ENCODE assay signal across 8 mouse cellular contexts in genomic region chr6:83136291-83136880, GRCm38 (mm10). TPM values are rescaled to one million over a fixed set of nuclear protein-coding genes. Genes with fewer than 3 reads are reported as not detected.
A peak's percentile ranks its signal among the peaks of the same experiment; 100 is the strongest.
DNase-seq lines count a peak whose midpoint lies in the region; ATAC-seq and TF ChIP-seq lines count a peak whose summit lies in the region.

No protein-coding gene starts in this region.

- H3K4me2 ChIP-seq in kidney, postnatal 0 days (ENCODE audit: low read length): peak overlapping the region; percentile 87
- peak overlapping the region; percentile 52 for H3K4me2 ChIP-seq in hindbrain, embryonic 15.5 days
- H3K4me2 ChIP-seq in midbrain, embryonic 16.5 days (ENCODE audit: low read length): peak overlapping the region; percentile 54

- H3K4me1 ChIP-seq in kidney, postnatal 0 days (replicated peaks; ENCODE audit: insufficient read depth, low read length): peaks cover 26% of the 10 kb centered on the region
- no peaks in the 10 kb centered on the region for H3K4me1 ChIP-seq in cortical plate, adult 2 months (ENCODE audit: control insufficient read depth, insufficient read depth, low read length)
- peaks cover 32% of the 10 kb centered on the region for H3K4me1 ChIP-seq in hindbrain, embryonic 15.5 days (replicated peaks)
- H3K4me1 ChIP-seq in midbrain, embryonic 16.5 days (ENCODE audit: control insufficient read depth, insufficient read depth, low read length): peaks cover 19% of the 10 kb centered on the region

- 0 out of 2 replicates have a peak, but pooled peaks cover 4% of the 10 kb centered on the region for H3K36me3 ChIP-seq in kidney, postnatal 0 days (ENCODE audit: insufficient read depth, low read length)
- no peaks in the 10 kb centered on the region for H3K36me3 ChIP-seq in hindbrain, embryonic 15.5 days
- no peaks in the 10 kb centered on the region for H3K36me3 ChIP-seq in midbrain, embryonic 16.5 days (ENCODE audit: control insufficient read depth, insufficient read depth, low read length)

- no peak for TF ChIP-seq POLR2A in cortical plate, adult 2 months (IDR thresholded peaks at IDR 0.05; ENCODE audit: extremely low read depth, insufficient read depth, low read length)

- no peaks in the 10 kb centered on the region for H3K9me3 ChIP-seq in kidney, postnatal 0 days (replicated peaks; ENCODE audit: low read length)
- no peaks in the 10 kb centered on the region for H3K9me3 ChIP-seq in hindbrain, embryonic 15.5 days
- H3K9me3 ChIP-seq in midbrain, embryonic 16.5 days (replicated peaks; ENCODE audit: control insufficient read depth, low read length, poor library complexity, severe bottlenecking): no peaks in the 10 kb centered on the region

- H3K9ac ChIP-seq in kidney, postnatal 0 days (ENCODE audit: low read depth, low read length): peak overlapping the region; percentile 83
- H3K9ac ChIP-seq in hindbrain, embryonic 15.5 days: peak overlapping the region; percentile 31
- H3K9ac ChIP-seq in midbrain, embryonic 16.5 days (ENCODE audit: low read depth, low read length): 0 out of 2 replicates have a peak overlapping the region, but pooled peaks have one; percentile 66

- peak overlapping the region; percentile 53 for H3K4me3 ChIP-seq in kidney, postnatal 0 days (replicated peaks; ENCODE audit: low read depth, low read length)
- H3K4me3 ChIP-seq in cortical plate, adult 2 months (ENCODE audit: insufficient read depth, low read length): peak overlapping the region; percentile 54
- H3K4me3 ChIP-seq in hindbrain, embryonic 15.5 days: peak overlapping the region; percentile 34
- H3K4me3 ChIP-seq in midbrain, embryonic 16.5 days (ENCODE audit: low read depth, low read length): peak overlapping the region; percentile 37

- no peak for ATAC-seq in kidney, postnatal 0 days (replicated peaks; ENCODE audit: low FRiP score, low read depth)
- ATAC-seq in hindbrain, embryonic 15.5 days (ENCODE audit: low FRiP score, low read depth): no peak
- no peak for ATAC-seq in midbrain, embryonic 16.5 days

- WGBS in kidney, postnatal 0 days: 3% methylated on average over 5 of the region's 5 CpGs
- WGBS in hindbrain, embryonic 15.5 days: 14% methylated on average over 5 of the region's 5 CpGs
- WGBS in midbrain, embryonic 16.5 days: 20% methylated on average over 5 of the region's 5 CpGs

- intact Hi-C loops in left cerebral cortex, postnatal 25 days (cut with DNase I): no loop called here

- H3K27ac ChIP-seq in kidney, postnatal 0 days: peak overlapping the region; percentile 100
- H3K27ac ChIP-seq in cortical plate, adult 2 months (ENCODE audit: insufficient read depth, low read length): peak overlapping the region; percentile 89
- H3K27ac ChIP-seq in hindbrain, embryonic 15.5 days (replicated peaks): peak overlapping the region; percentile 89
- peak overlapping the region; percentile 81 for H3K27ac ChIP-seq in midbrain, embryonic 16.5 days (ENCODE audit: low read length)

- no peak for TF ChIP-seq CTCF in kidney, postnatal 0 days (IDR thresholded peaks at IDR 0.05; ENCODE audit: low read depth)
- TF ChIP-seq CTCF in cortical plate, adult 2 months (IDR thresholded peaks at IDR 0.05; ENCODE audit: extremely low read depth, insufficient read depth, low read length): no peak

- H3K27me3 ChIP-seq in kidney, postnatal 0 days (ENCODE audit: insufficient read depth, low read length): no peaks in the 10 kb centered on the region
- H3K27me3 ChIP-seq in hindbrain, embryonic 15.5 days: peaks cover 19% of the 10 kb centered on the region
- H3K27me3 ChIP-seq in midbrain, embryonic 16.5 days (ENCODE audit: control insufficient read depth, insufficient read depth, low read depth, low read length): peaks cover 13% of the 10 kb centered on the region

- no peak for DNase-seq in kidney, postnatal 0 days (ENCODE audit: low spot score)
- DNase-seq in kidney, postnatal 4 days: no peak
- DNase-seq in urinary bladder, postnatal 4 days (ENCODE audit: low spot score in 2 of 2): no peak
- DNase-seq in gastrocnemius, postnatal 10 days: no peak
- no peak for DNase-seq in left cerebral cortex, postnatal 25 days (ENCODE audit: low spot score in 2 of 2)

RNA-seq across cellular contexts. Expression of gene Rtkn, which starts 1.1 kb away (rescaled TPM):
- 38.5 and 40.3 TPM in 2 replicates for polyA plus RNA-seq in kidney, postnatal 0 days (2015; fragmentation: Nextera tagmentation; extraction: Ambion mirVana)
- 163 and 169 TPM in 2 replicates for polyA plus RNA-seq in cortical plate, adult 2 months (2012; rRNA removed)
- polyA plus RNA-seq in hindbrain, embryonic 15.5 days (2015; fragmentation: Nextera tagmentation; extraction: Ambion mirVana): 14.9 and 17.8 TPM in 2 replicates
- polyA plus RNA-seq in midbrain, embryonic 16.5 days (2015; fragmentation: Nextera tagmentation; extraction: Ambion mirVana): 10.7 TPM in 2 replicates
- total RNA-seq in gastrocnemius, postnatal 10 days (2021): 10 to 100 TPM; 22.3 to 24.5 TPM
- total RNA-seq in left cerebral cortex, postnatal 25 days (2021): 10 to 100 TPM; 51.2 to 76.8 TPM

RNA-seq across cellular contexts. Expression of gene Ino80b, which starts 11.2 kb away (rescaled TPM):
- 14.5 and 16.2 TPM in 2 replicates for polyA plus RNA-seq in kidney, postnatal 0 days (2015; fragmentation: Nextera tagmentation; extraction: Ambion mirVana)
- 23.2 and 25.5 TPM in 2 replicates for polyA plus RNA-seq in cortical plate, adult 2 months (2012; rRNA removed)
- polyA plus RNA-seq in hindbrain, embryonic 15.5 days (2015; fragmentation: Nextera tagmentation; extraction: Ambion mirVana): 13.8 and 16.3 TPM in 2 replicates
- 13.3 and 14.5 TPM in 2 replicates for polyA plus RNA-seq in midbrain, embryonic 16.5 days (2015; fragmentation: Nextera tagmentation; extraction: Ambion mirVana)
- total RNA-seq in gastrocnemius, postnatal 10 days (2021): 10 to 100 TPM; 13.1 to 15.2 TPM
- 10 to 100 TPM; 11.2 to 21.3 TPM for total RNA-seq in left cerebral cortex, postnatal 25 days (2021)

RNA-seq across cellular contexts. Expression of gene Wbp1, which starts 15.0 kb away (rescaled TPM):
- polyA plus RNA-seq in kidney, postnatal 0 days (2015; fragmentation: Nextera tagmentation; extraction: Ambion mirVana): 108 and 115 TPM in 2 replicates
- 74.4 and 78.5 TPM in 2 replicates for polyA plus RNA-seq in cortical plate, adult 2 months (2012; rRNA removed)
- 155 and 161 TPM in 2 replicates for polyA plus RNA-seq in hindbrain, embryonic 15.5 days (2015; fragmentation: Nextera tagmentation; extraction: Ambion mirVana)
- 148 and 163 TPM in 2 replicates for polyA plus RNA-seq in midbrain, embryonic 16.5 days (2015; fragmentation: Nextera tagmentation; extraction: Ambion mirVana)
- total RNA-seq in gastrocnemius, postnatal 10 days (2021): 10 to 100 TPM; 48.0 to 52.3 TPM
- total RNA-seq in left cerebral cortex, postnatal 25 days (2021): 10 to 100 TPM; 36.7 to 48.7 TPM

RNA-seq across cellular contexts. Expression of gene Wdr54, which starts 19.8 kb away (rescaled TPM):
- polyA plus RNA-seq in kidney, postnatal 0 days (2015; fragmentation: Nextera tagmentation; extraction: Ambion mirVana): 3.5 and 4.2 TPM in 2 replicates
- polyA plus RNA-seq in cortical plate, adult 2 months (2012; rRNA removed): 29.0 and 34.1 TPM in 2 replicates
- 17.8 and 19.3 TPM in 2 replicates for polyA plus RNA-seq in hindbrain, embryonic 15.5 days (2015; fragmentation: Nextera tagmentation; extraction: Ambion mirVana)
- polyA plus RNA-seq in midbrain, embryonic 16.5 days (2015; fragmentation: Nextera tagmentation; extraction: Ambion mirVana): 20.1 and 22.9 TPM in 2 replicates
- total RNA-seq in gastrocnemius, postnatal 10 days (2021): 1 to 10 TPM in 1 of 2 experiments, under 1 TPM in 1; 0.43 to 1.4 TPM
- 10 to 100 TPM; 28.8 to 29.1 TPM for total RNA-seq in left cerebral cortex, postnatal 25 days (2021)

RNA-seq across cellular contexts. Expression of gene 1700003E16Rik, which starts 19.8 kb away (rescaled TPM):
- polyA plus RNA-seq in kidney, postnatal 0 days (2015; fragmentation: Nextera tagmentation; extraction: Ambion mirVana): 1.3 and 1.6 TPM in 2 replicates
- polyA plus RNA-seq in cortical plate, adult 2 months (2012; rRNA removed): 29.7 and 31.4 TPM in 2 replicates
- 9.7 and 9.8 TPM in 2 replicates for polyA plus RNA-seq in hindbrain, embryonic 15.5 days (2015; fragmentation: Nextera tagmentation; extraction: Ambion mirVana)
- 11.4 and 16.3 TPM in 2 replicates for polyA plus RNA-seq in midbrain, embryonic 16.5 days (2015; fragmentation: Nextera tagmentation; extraction: Ambion mirVana)
- total RNA-seq in gastrocnemius, postnatal 10 days (2021): under 1 TPM in 1 of 2 experiments, not detected in 1; 0.23 TPM
- total RNA-seq in left cerebral cortex, postnatal 25 days (2021): 10 to 100 TPM; 28.8 to 30.2 TPM

Comparison
In these comparisons a context has a peak if more than half of its experiments do, and no peak if none do; other contexts are left out.
1. H3K9ac ChIP-seq: peak in every context shown above with its lines; median percentile 83 in kidney, postnatal 0 days; 66 in midbrain, embryonic 16.5 days; 31 in hindbrain, embryonic 15.5 days.